Mouse (Mus musculus) myocyte (in vitro differentiated cells): ENCODE results near the gene Dnajc16.

Source experiments
- E2F4 ChIP-seq: IDR thresholded peaks from one replicate; pipeline ENCODE4 v1.6.1; 2011; ENCODE audit warnings: mild to moderate bottlenecking, control low read depth, moderate library complexity; ENCODE audit not compliant: insufficient read depth
- POLR2A ChIP-seq: IDR thresholded peaks from one replicate; pipeline ENCODE4 v1.6.1; 2011; ENCODE audit warnings: low read depth, mild to moderate bottlenecking, control low read depth, moderate library complexity; ENCODE audit not compliant: insufficient read length

DNA sequence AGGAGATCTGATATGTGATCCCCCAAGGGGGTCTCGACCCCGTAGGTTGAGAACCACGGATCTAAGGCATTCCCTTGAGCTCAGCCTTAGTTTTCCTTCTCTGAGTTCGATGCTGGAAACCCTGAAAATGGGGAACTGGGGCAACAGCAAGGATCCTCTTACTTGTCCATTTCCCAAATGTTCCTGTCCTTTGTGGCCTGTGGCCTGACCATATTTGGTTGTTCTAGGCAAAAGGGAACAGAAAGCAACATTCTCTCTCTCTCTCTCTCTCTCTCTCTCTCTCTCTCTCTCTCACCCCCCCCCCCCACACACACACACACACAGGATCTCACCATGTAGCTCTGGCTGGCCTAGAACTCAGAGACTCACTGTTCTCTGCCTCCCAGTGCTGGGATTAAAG lies 53.9 kb downstream of the Dnajc16 start:
- no peak for TF ChIP-seq E2F4
- no peak for TF ChIP-seq POLR2A
